Mouse (Mus musculus): ENCODE measurements at regions not wholly inside any gene's neighbourhood (a gene's known extent, or its start where the extent isn't known, plus 50 kb on each side); places are given as distances from the start of the nearest gene placed in this dataset.

DNA sequence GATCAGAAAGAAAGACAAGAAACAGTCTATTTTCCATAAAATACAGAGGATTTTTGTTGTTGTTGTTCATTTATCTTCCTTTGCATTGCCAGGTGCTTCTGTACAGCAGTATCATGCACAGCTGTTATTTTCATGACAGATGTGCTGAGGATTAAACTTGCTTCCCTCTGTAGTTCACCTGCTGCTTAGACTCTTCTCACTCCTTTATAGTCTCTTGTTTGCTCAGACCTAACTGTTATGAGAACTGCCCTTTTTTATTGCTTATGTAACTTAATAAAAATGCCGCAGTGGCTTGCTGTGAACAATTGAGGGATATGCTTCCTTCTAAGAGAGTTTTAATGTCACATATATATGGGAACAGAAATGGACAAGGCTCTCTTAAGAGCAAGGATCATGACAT, 467.1 kb downstream of the Adcyap1 start:
- no peaks in the 10 kb centered on the region for H3K36me3 ChIP-seq (replicated peaks; ENCODE audit: control insufficient read depth, insufficient read depth, low read length)
- H3K9ac ChIP-seq (replicated peaks; ENCODE audit: low read depth, low read length), result no peak overlapping the region
- TF ChIP-seq EP300 (IDR thresholded peaks at IDR 0.05; ENCODE audit: low read depth) (no peak), CTCF (IDR thresholded peaks at IDR 0.05; ENCODE audit: low read depth) (no peak)
- H3K4me3 ChIP-seq (ENCODE audit: low read depth, low read length), result no peak overlapping the region
- no peak overlapping the region for H3K27ac ChIP-seq (ENCODE audit: low read depth)
- DNase-seq (ENCODE audit: low spot score) (no peak), ATAC-seq (ENCODE audit: insufficient read depth, low read depth) (no peak)
- no peaks in the 10 kb centered on the region for H3K9me3 ChIP-seq (replicated peaks; ENCODE audit: control insufficient read depth, low read length)
- 86% methylated on average over 1 of the region's 1 CpGs for WGBS
- no peak overlapping the region for H3K4me2 ChIP-seq (ENCODE audit: low read depth, low read length)
- no peaks in the 10 kb centered on the region for H3K4me1 ChIP-seq (ENCODE audit: control insufficient read depth, insufficient read depth)
- no peaks in the 10 kb centered on the region for H3K27me3 ChIP-seq (ENCODE audit: control insufficient read depth, insufficient read depth, low read length)

GRCm38 (mm10) chr17:93676366-93676962, 477.6 kb downstream of the Adcyap1 start:
- no peak for DNase-seq (ENCODE audit: low spot score)
- H3K27ac ChIP-seq (ENCODE audit: low read depth), result no peak overlapping the region
- 62% methylated on average over 5 of the region's 5 CpGs for WGBS
- H3K27me3 ChIP-seq (ENCODE audit: control insufficient read depth, insufficient read depth, low read length), result no peaks in the 10 kb centered on the region
- H3K4me2 ChIP-seq (ENCODE audit: low read depth, low read length), result no peak overlapping the region
- TF ChIP-seq EP300 (IDR thresholded peaks at IDR 0.05; ENCODE audit: low read depth) (no peak), CTCF (IDR thresholded peaks at IDR 0.05; ENCODE audit: low read depth) (no peak)
- H3K9me3 ChIP-seq (replicated peaks; ENCODE audit: control insufficient read depth, low read length), result no peaks in the 10 kb centered on the region
- H3K9ac ChIP-seq (replicated peaks; ENCODE audit: low read depth, low read length), result no peak overlapping the region
- no peaks in the 10 kb centered on the region for H3K4me1 ChIP-seq (ENCODE audit: control insufficient read depth, insufficient read depth)
- H3K36me3 ChIP-seq (replicated peaks; ENCODE audit: control insufficient read depth, insufficient read depth, low read length), result no peaks in the 10 kb centered on the region
- H3K4me3 ChIP-seq (ENCODE audit: low read depth, low read length), result no peak overlapping the region
- no peak for ATAC-seq (ENCODE audit: insufficient read depth, low read depth)

DNA sequence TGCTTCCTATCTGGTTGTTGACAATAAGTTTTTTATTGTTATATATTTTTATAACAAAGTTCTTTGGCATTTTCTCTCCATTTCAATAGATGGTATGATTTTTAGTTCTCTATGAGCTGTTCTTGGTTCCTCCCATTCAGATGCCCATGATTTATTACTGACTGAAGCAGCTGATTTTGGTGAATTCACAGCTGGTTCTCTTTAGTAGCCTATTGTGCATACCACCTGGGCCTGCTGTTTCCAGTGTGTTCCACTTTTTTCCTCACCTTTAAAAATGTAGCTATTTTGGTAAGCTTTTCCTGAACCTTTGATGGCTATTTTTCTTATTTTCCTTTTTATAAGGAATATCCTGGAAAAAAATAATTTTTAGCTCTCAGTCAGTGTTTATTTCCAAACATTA, 501.9 kb downstream of the Adcyap1 start:
- no peak for ATAC-seq (ENCODE audit: insufficient read depth, low read depth)
- Histone ChIP-seq H3K9ac (replicated peaks; ENCODE audit: low read depth, low read length) (no peak overlapping the region), H3K4me1 (ENCODE audit: control insufficient read depth, insufficient read depth) (no peaks in the 10 kb centered on the region), H3K36me3 (replicated peaks; ENCODE audit: control insufficient read depth, insufficient read depth, low read length) (no peaks in the 10 kb centered on the region), H3K27me3 (ENCODE audit: control insufficient read depth, insufficient read depth, low read length) (no peaks in the 10 kb centered on the region), H3K4me3 (ENCODE audit: low read depth, low read length) (no peak overlapping the region), H3K27ac (ENCODE audit: low read depth) (no peak overlapping the region), H3K4me2 (ENCODE audit: low read depth, low read length) (no peak overlapping the region), H3K9me3 (replicated peaks; ENCODE audit: control insufficient read depth, low read length) (no peaks in the 10 kb centered on the region)
- no peak for DNase-seq (ENCODE audit: low spot score)
- TF ChIP-seq EP300 (IDR thresholded peaks at IDR 0.05; ENCODE audit: low read depth) (no peak), CTCF (IDR thresholded peaks at IDR 0.05; ENCODE audit: low read depth) (no peak)

GRCm38 (mm10) chr17:93717623-93718022, 518.8 kb downstream of the Adcyap1 start:
- TF ChIP-seq CTCF (IDR thresholded peaks at IDR 0.05; ENCODE audit: low read depth), result no peak
- no peak for TF ChIP-seq EP300 (IDR thresholded peaks at IDR 0.05; ENCODE audit: low read depth)
- 66% methylated on average over 2 of the region's 2 CpGs for WGBS
- no peak for ATAC-seq (ENCODE audit: insufficient read depth, low read depth)

DNA sequence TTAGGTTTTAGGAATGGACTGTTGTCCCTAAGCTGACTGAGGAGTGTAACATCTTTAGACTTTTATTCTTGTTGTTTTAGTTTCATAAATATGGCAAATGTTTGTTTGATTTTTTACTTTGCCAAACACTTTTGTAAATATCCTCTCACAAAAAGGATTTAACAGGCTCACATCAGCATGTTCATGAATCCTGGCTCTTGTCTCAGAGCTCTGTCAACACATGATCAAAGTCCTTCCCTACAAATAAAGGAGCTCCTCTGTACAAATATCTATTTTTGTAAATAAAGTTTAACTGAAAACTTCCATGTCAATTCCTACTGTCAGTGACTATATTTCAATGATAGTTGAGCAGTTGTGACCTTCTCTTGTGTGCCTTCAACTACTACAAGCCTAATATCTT, 542.5 kb downstream of the Adcyap1 start:
- H3K9me3 ChIP-seq (replicated peaks; ENCODE audit: control insufficient read depth, low read length), result no peaks in the 10 kb centered on the region
- H3K9ac ChIP-seq (replicated peaks; ENCODE audit: low read depth, low read length), result no peak overlapping the region
- TF ChIP-seq EP300 (IDR thresholded peaks at IDR 0.05; ENCODE audit: low read depth), result no peak
- TF ChIP-seq CTCF (IDR thresholded peaks at IDR 0.05; ENCODE audit: low read depth), result no peak
- no peak overlapping the region for H3K27ac ChIP-seq (ENCODE audit: low read depth)
- DNase-seq (ENCODE audit: low spot score) (no peak), ATAC-seq (ENCODE audit: insufficient read depth, low read depth) (no peak)
- no peaks in the 10 kb centered on the region for H3K36me3 ChIP-seq (replicated peaks; ENCODE audit: control insufficient read depth, insufficient read depth, low read length)
- no peaks in the 10 kb centered on the region for H3K27me3 ChIP-seq (ENCODE audit: control insufficient read depth, insufficient read depth, low read length)
- no peaks in the 10 kb centered on the region for H3K4me1 ChIP-seq (ENCODE audit: control insufficient read depth, insufficient read depth)
- no peak overlapping the region for H3K4me3 ChIP-seq (ENCODE audit: low read depth, low read length)
- no peak overlapping the region for H3K4me2 ChIP-seq (ENCODE audit: low read depth, low read length)

More at GRCm38 (mm10) chr17:93717623-93718022, 518.8 kb downstream of the Adcyap1 start:
- DNase-seq (ENCODE audit: low spot score), result no peak
- H3K9me3 ChIP-seq (replicated peaks; ENCODE audit: control insufficient read depth, low read length), result no peaks in the 10 kb centered on the region
- H3K27me3 ChIP-seq (ENCODE audit: control insufficient read depth, insufficient read depth, low read length), result no peaks in the 10 kb centered on the region
- H3K4me1 ChIP-seq (ENCODE audit: control insufficient read depth, insufficient read depth), result no peaks in the 10 kb centered on the region
- no peak overlapping the region for H3K27ac ChIP-seq (ENCODE audit: low read depth)
- no peak overlapping the region for H3K9ac ChIP-seq (replicated peaks; ENCODE audit: low read depth, low read length)
- no peak overlapping the region for H3K4me3 ChIP-seq (ENCODE audit: low read depth, low read length)
- H3K36me3 ChIP-seq (replicated peaks; ENCODE audit: control insufficient read depth, insufficient read depth, low read length), result no peaks in the 10 kb centered on the region
- H3K4me2 ChIP-seq (ENCODE audit: low read depth, low read length), result no peak overlapping the region

- Histone ChIP-seq H3K4me1 (ENCODE audit: control insufficient read depth, insufficient read depth) (no peaks in the 10 kb centered on the region), H3K27ac (ENCODE audit: low read depth) (no peak overlapping the region), H3K27me3 (ENCODE audit: control insufficient read depth, insufficient read depth, low read length) (no peaks in the 10 kb centered on the region), H3K4me3 (ENCODE audit: low read depth, low read length) (no peak overlapping the region), H3K4me2 (ENCODE audit: low read depth, low read length) (no peak overlapping the region), H3K9me3 (replicated peaks; ENCODE audit: control insufficient read depth, low read length) (no peaks in the 10 kb centered on the region), H3K36me3 (replicated peaks; ENCODE audit: control insufficient read depth, insufficient read depth, low read length) (no peaks in the 10 kb centered on the region), H3K9ac (replicated peaks; ENCODE audit: low read depth, low read length) (no peak overlapping the region)
- 8% methylated on average over 1 of the region's 1 CpGs for WGBS
- ATAC-seq (ENCODE audit: insufficient read depth, low read depth), result no peak
- peak; percentile 16 for DNase-seq (ENCODE audit: low spot score)
- TF ChIP-seq CTCF (IDR thresholded peaks at IDR 0.05; ENCODE audit: low read depth) (peak; percentile 43), EP300 (IDR thresholded peaks at IDR 0.05; ENCODE audit: low read depth) (no peak)
These were observed 563.5 kb downstream of the Adcyap1 start for GRCm38 (mm10) chr17:93762349-93762748.

Measured in heart, postnatal 0 days (tissue).